Mouse (Mus musculus) spleen, adult 12 weeks (tissue): ENCODE data around the gene Ccl6.
"Not testable (repeated sequence)": the region's sequence is repeated elsewhere in the genome, so short reads cannot be mapped to it uniquely, and the experiment has no call there.

Experiments
- DNase-seq: peaks from one replicate; pipeline ENCODE4 v3.0.0; 2022; ENCODE audit warnings: low spot score

Gene Ccl6

GRCm38 (mm10) chr11:83557074-83557473 is 35.8 kb downstream of the Ccl6 start:
- no peak for DNase-seq

- no peak for DNase-seq
Observed at GRCm38 (mm10) chr11:83556085-83556781, 36.7 kb downstream of the Ccl6 start.

- DNase-seq = no peak
Observed at GRCm38 (mm10) chr11:83551668-83552067, 41.2 kb downstream of the Ccl6 start.

- not testable (repeated sequence) for DNase-seq
Observed at GRCm38 (mm10) chr11:83551037-83551436, 41.9 kb downstream of the Ccl6 start.

- DNase-seq = no peak
Observed at GRCm38 (mm10) chr11:83550186-83550632, 42.7 kb downstream of the Ccl6 start.

GRCm38 (mm10) chr11:83544214-83544613 is 48.7 kb downstream of the Ccl6 start:
- DNase-seq = no peak

GRCm38 (mm10) chr11:83541415-83541814 is 51.5 kb downstream of the Ccl6 start:
- no peak for DNase-seq

- no peak for DNase-seq
Observed at GRCm38 (mm10) chr11:83540931-83541330, 52.0 kb downstream of the Ccl6 start.

- DNase-seq = no peak
Observed at GRCm38 (mm10) chr11:83538705-83539314, 54.1 kb downstream of the Ccl6 start.
